Mouse (Mus musculus): Measurements from ENCODE around the gene Pank1.
A peak's percentile ranks its signal among the peaks of the same experiment; 100 is the strongest.

The Pank1 gene

GRCm38 (mm10) chr19:34877898-34878602 lies 1.2 kb downstream of the Pank1 start:
- DNase-seq = peak; percentile 70

- DNase-seq = no peak
Measured at GRCm38 (mm10) chr19:34876676-34877075, 2.6 kb downstream of the Pank1 start.

- DNase-seq = no peak
Measured at GRCm38 (mm10) chr19:34869375-34869774, 9.9 kb downstream of the Pank1 start.

- no peak for DNase-seq
Measured at GRCm38 (mm10) chr19:34868093-34868741, 11.0 kb downstream of the Pank1 start.

- DNase-seq = no peak
Measured at GRCm38 (mm10) chr19:34863737-34864136, 15.5 kb downstream of the Pank1 start.

GRCm38 (mm10) chr19:34856021-34856651 lies 23.1 kb downstream of the Pank1 start:
- no peak for DNase-seq

GRCm38 (mm10) chr19:34851161-34851560 lies 28.1 kb downstream of the Pank1 start:
- DNase-seq = no peak

- DNase-seq = no peak
Measured at GRCm38 (mm10) chr19:34849426-34849825, 29.8 kb downstream of the Pank1 start.

- DNase-seq = no peak
Measured at GRCm38 (mm10) chr19:34848164-34848563, 31.1 kb downstream of the Pank1 start.

GRCm38 (mm10) chr19:34847103-34847502 lies 32.2 kb downstream of the Pank1 start:
- no peak for DNase-seq

- DNase-seq = no peak
Measured at GRCm38 (mm10) chr19:34846508-34847038, 32.7 kb downstream of the Pank1 start.

GRCm38 (mm10) chr19:34846005-34846404 lies 33.2 kb downstream of the Pank1 start:
- no peak for DNase-seq

- DNase-seq = no peak
Measured at GRCm38 (mm10) chr19:34845331-34845730, 33.9 kb downstream of the Pank1 start.

GRCm38 (mm10) chr19:34844760-34845159 lies 34.5 kb downstream of the Pank1 start:
- no peak for DNase-seq

- no peak for DNase-seq
Measured at GRCm38 (mm10) chr19:34844047-34844446, 35.2 kb downstream of the Pank1 start.

GRCm38 (mm10) chr19:34841719-34842506 lies 37.3 kb downstream of the Pank1 start:
- no peak for DNase-seq

- DNase-seq = no peak
Measured at GRCm38 (mm10) chr19:34838624-34839023, 40.6 kb downstream of the Pank1 start.

GRCm38 (mm10) chr19:34831702-34832101 lies 47.6 kb downstream of the Pank1 start:
- DNase-seq = no peak

GRCm38 (mm10) chr19:34827916-34828635 lies 51.2 kb downstream of the Pank1 start:
- DNase-seq = no peak

- DNase-seq = no peak
Measured at GRCm38 (mm10) chr19:34827444-34827843, 51.8 kb downstream of the Pank1 start.

GRCm38 (mm10) chr19:34825946-34826655 lies 53.2 kb downstream of the Pank1 start:
- peak; percentile 40 for DNase-seq

Data from cerebellum, adult 11 months (tissue).